Mouse (Mus musculus): Measurements from ENCODE around the gene Htr2b. TPM values are rescaled to one million over a fixed set of nuclear protein-coding genes. Genes with fewer than 3 reads are reported as not detected.
A peak's percentile ranks its signal among the peaks of the same experiment; 100 is the strongest.

Gene Htr2b
- polyA plus RNA-seq, 1 experiment from 2014 or later, result 3.1 TPM

GRCm38 (mm10) chr1:86133337-86133736 is 21.6 kb upstream of the Htr2b start, which contains the start of gene Gm21972:
Gm21972 (plus strand) TSS chr1:86133637.
- H3K4me3 ChIP-seq (ENCODE audit: low read depth, low read length), result no peak within 1 kb of the TSS
- ATAC-seq (ENCODE audit: low FRiP score, low TSS enrichment) (no peak), DNase-seq (ENCODE audit: low spot score) (no peak)
- 95% methylated on average over 4 of the region's 4 CpGs for WGBS
- H3K27me3 ChIP-seq (ENCODE audit: control insufficient read depth, insufficient read depth, low read length), result no peaks in the 10 kb centered on the region
- H3K4me1 ChIP-seq (replicated peaks; ENCODE audit: control insufficient read depth, insufficient read depth), result no peaks in the 10 kb centered on the region
- TF ChIP-seq EP300 (optimal IDR thresholded peaks at IDR 0.05) (no peak), CTCF (IDR thresholded peaks at IDR 0.05; ENCODE audit: low read depth) (no peak)
- no peak within 1 kb of the TSS for H3K27ac ChIP-seq (replicated peaks)
- no peak within 1 kb of the TSS for H3K9ac ChIP-seq (ENCODE audit: low read length)
- no peak within 1 kb of the TSS for H3K4me2 ChIP-seq (replicated peaks; ENCODE audit: low read depth)
- peaks cover 27% of the 10 kb centered on the region for H3K36me3 ChIP-seq (ENCODE audit: control insufficient read depth, insufficient read depth, low read length)
- no peaks in the 10 kb centered on the region for H3K9me3 ChIP-seq (ENCODE audit: control insufficient read depth, low read length)

GRCm38 (mm10) chr1:86126036-86126435 is 14.3 kb upstream of the Htr2b start:
- H3K9me3 ChIP-seq (ENCODE audit: control insufficient read depth, low read length), result no peaks in the 10 kb centered on the region
- ATAC-seq (ENCODE audit: low FRiP score, low TSS enrichment) (0 out of 2 replicates have a peak, but pooled peaks have one; percentile 68), DNase-seq (ENCODE audit: low spot score) (no peak)
- WGBS, result 96% methylated on average over 2 of the region's 2 CpGs
- H3K9ac ChIP-seq (ENCODE audit: low read length), result no peak overlapping the region
- H3K4me2 ChIP-seq (replicated peaks; ENCODE audit: low read depth), result no peak overlapping the region
- H3K4me1 ChIP-seq (replicated peaks; ENCODE audit: control insufficient read depth, insufficient read depth), result no peaks in the 10 kb centered on the region
- no peak for TF ChIP-seq CTCF (IDR thresholded peaks at IDR 0.05; ENCODE audit: low read depth)
- TF ChIP-seq EP300 (optimal IDR thresholded peaks at IDR 0.05), result no peak
- peaks cover 12% of the 10 kb centered on the region for H3K36me3 ChIP-seq (ENCODE audit: control insufficient read depth, insufficient read depth, low read length)
- H3K27me3 ChIP-seq (ENCODE audit: control insufficient read depth, insufficient read depth, low read length), result no peaks in the 10 kb centered on the region
- H3K4me3 ChIP-seq (ENCODE audit: low read depth, low read length), result no peak overlapping the region
- no peak overlapping the region for H3K27ac ChIP-seq (replicated peaks)

- DNase-seq (ENCODE audit: low spot score) (no peak), ATAC-seq (ENCODE audit: low FRiP score, low TSS enrichment) (no peak)
- Histone ChIP-seq H3K4me3 (ENCODE audit: low read depth, low read length) (no peak overlapping the region), H3K27ac (replicated peaks) (no peak overlapping the region), H3K4me2 (replicated peaks; ENCODE audit: low read depth) (no peak overlapping the region), H3K27me3 (ENCODE audit: control insufficient read depth, insufficient read depth, low read length) (no peaks in the 10 kb centered on the region), H3K9me3 (ENCODE audit: control insufficient read depth, low read length) (no peaks in the 10 kb centered on the region), H3K9ac (ENCODE audit: low read length) (no peak overlapping the region), H3K36me3 (ENCODE audit: control insufficient read depth, insufficient read depth, low read length) (peaks cover 11% of the 10 kb centered on the region), H3K4me1 (replicated peaks; ENCODE audit: control insufficient read depth, insufficient read depth) (no peaks in the 10 kb centered on the region)
- WGBS, result 78% methylated on average over 4 of the region's 4 CpGs
- TF ChIP-seq EP300 (optimal IDR thresholded peaks at IDR 0.05) (no peak), CTCF (IDR thresholded peaks at IDR 0.05; ENCODE audit: low read depth) (no peak)
Observed at GRCm38 (mm10) chr1:86119549-86119948, 7.8 kb upstream of the Htr2b start.

- 63% methylated on average over 3 of the region's 3 CpGs for WGBS
Observed at GRCm38 (mm10) chr1:86114141-86114540, 2.4 kb upstream of the Htr2b start.

GRCm38 (mm10) chr1:86105054-86105453 is 6.7 kb downstream of the Htr2b start:
- Histone ChIP-seq H3K36me3 (ENCODE audit: control insufficient read depth, insufficient read depth, low read length) (no peaks in the 10 kb centered on the region), H3K27ac (replicated peaks) (no peak overlapping the region)

More at GRCm38 (mm10) chr1:86114141-86114540, 2.4 kb upstream of the Htr2b start:
- H3K36me3 ChIP-seq (ENCODE audit: control insufficient read depth, insufficient read depth, low read length), result peaks cover 9% of the 10 kb centered on the region; the same call in 1 of the 2 replicates
- no peaks in the 10 kb centered on the region for H3K27me3 ChIP-seq (ENCODE audit: control insufficient read depth, insufficient read depth, low read length)
- DNase-seq (ENCODE audit: low spot score), result no peak
- no peak overlapping the region for H3K9ac ChIP-seq (ENCODE audit: low read length)
- TF ChIP-seq EP300 (optimal IDR thresholded peaks at IDR 0.05) (no peak), CTCF (IDR thresholded peaks at IDR 0.05; ENCODE audit: low read depth) (no peak)
- no peak for ATAC-seq (ENCODE audit: low FRiP score, low TSS enrichment)
- H3K4me1 ChIP-seq (replicated peaks; ENCODE audit: control insufficient read depth, insufficient read depth), result no peaks in the 10 kb centered on the region
- H3K4me2 ChIP-seq (replicated peaks; ENCODE audit: low read depth), result no peak overlapping the region
- H3K4me3 ChIP-seq (ENCODE audit: low read depth, low read length), result no peak overlapping the region
- no peak overlapping the region for H3K27ac ChIP-seq (replicated peaks)
- no peaks in the 10 kb centered on the region for H3K9me3 ChIP-seq (ENCODE audit: control insufficient read depth, low read length)

GRCm38 (mm10) chr1:86094413-86094812 is 17.4 kb downstream of the Htr2b start:
- DNase-seq (ENCODE audit: low spot score) (no peak), ATAC-seq (ENCODE audit: low FRiP score, low TSS enrichment) (no peak)
- H3K4me3 ChIP-seq (ENCODE audit: low read depth, low read length), result no peak overlapping the region
- no peak overlapping the region for H3K4me2 ChIP-seq (replicated peaks; ENCODE audit: low read depth)
- H3K4me1 ChIP-seq (replicated peaks; ENCODE audit: control insufficient read depth, insufficient read depth), result no peaks in the 10 kb centered on the region
- WGBS, result 79% methylated on average over 7 of the region's 7 CpGs
- no peaks in the 10 kb centered on the region for H3K27me3 ChIP-seq (ENCODE audit: control insufficient read depth, insufficient read depth, low read length)
- H3K9me3 ChIP-seq (ENCODE audit: control insufficient read depth, low read length), result no peaks in the 10 kb centered on the region
- H3K9ac ChIP-seq (ENCODE audit: low read length), result no peak overlapping the region
- no peak for TF ChIP-seq EP300 (optimal IDR thresholded peaks at IDR 0.05)
- TF ChIP-seq CTCF (IDR thresholded peaks at IDR 0.05; ENCODE audit: low read depth), result peak; percentile 43; the same call in 1 of the 2 replicates
- H3K27ac ChIP-seq (replicated peaks), result no peak overlapping the region
- H3K36me3 ChIP-seq (ENCODE audit: control insufficient read depth, insufficient read depth, low read length), result peaks cover 9% of the 10 kb centered on the region; the same call in 1 of the 2 replicates

More at GRCm38 (mm10) chr1:86105054-86105453, 6.7 kb downstream of the Htr2b start:
- ATAC-seq (ENCODE audit: low FRiP score, low TSS enrichment) (no peak), DNase-seq (ENCODE audit: low spot score) (no peak)
- TF ChIP-seq EP300 (optimal IDR thresholded peaks at IDR 0.05), result no peak
- TF ChIP-seq CTCF (IDR thresholded peaks at IDR 0.05; ENCODE audit: low read depth), result no peak
- Histone ChIP-seq H3K4me2 (replicated peaks; ENCODE audit: low read depth) (no peak overlapping the region), H3K4me1 (replicated peaks; ENCODE audit: control insufficient read depth, insufficient read depth) (no peaks in the 10 kb centered on the region), H3K27me3 (ENCODE audit: control insufficient read depth, insufficient read depth, low read length) (no peaks in the 10 kb centered on the region), H3K9me3 (ENCODE audit: control insufficient read depth, low read length) (no peaks in the 10 kb centered on the region), H3K4me3 (ENCODE audit: low read depth, low read length) (no peak overlapping the region), H3K9ac (ENCODE audit: low read length) (no peak overlapping the region)
- 100% methylated on average over 1 of the region's 1 CpGs for WGBS
